Mouse (Mus musculus) testis, adult 2 months (tissue): ENCODE results near the gene Popdc2.

Experiments
- CTCF ChIP-seq: fragments of 200-500 bp; IDR thresholded peaks from 2 replicates; pipeline ENCODE4 v1.5.1; 2012; ENCODE audit warnings: low read depth, mild to moderate bottlenecking, inconsistent platforms, low read length, moderate library complexity; ENCODE audit not compliant: control insufficient read depth, insufficient read depth, insufficient replicate concordance
- POLR2A ChIP-seq: fragments of 200-500 bp; IDR thresholded peaks from 2 replicates; pipeline ENCODE4 v1.6.1; 2012; ENCODE audit warnings: low read depth, mild to moderate bottlenecking, inconsistent platforms, low read length, moderate library complexity; ENCODE audit not compliant: control insufficient read depth

DNA sequence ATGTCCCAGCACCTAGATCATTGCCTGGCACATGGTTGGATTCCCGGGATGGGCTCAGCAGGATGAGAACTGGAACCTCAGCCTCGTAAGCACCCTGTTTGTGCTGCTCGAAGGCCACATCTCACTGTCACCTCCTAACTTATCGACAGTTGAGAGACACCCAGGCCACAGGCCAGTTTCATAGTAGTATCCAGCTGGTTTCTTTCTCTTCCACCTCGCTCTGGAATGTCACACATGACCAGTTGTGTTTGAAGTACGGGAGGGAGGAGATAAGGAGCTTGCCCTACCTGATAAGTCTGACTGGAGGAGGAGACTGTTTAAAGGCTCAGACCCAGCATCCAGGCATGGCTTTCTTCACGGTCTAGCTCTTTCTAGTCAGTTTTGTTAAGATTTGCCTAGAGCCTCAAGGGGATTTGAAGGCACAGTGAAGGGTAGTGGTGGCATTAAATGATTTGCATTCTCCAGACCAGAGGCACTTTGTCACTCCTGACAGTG is 11.6 kb upstream of the Popdc2 start:
- TF ChIP-seq POLR2A (no peak), CTCF (no peak)
